In genomic region chr2:41024389-41024788, GRCm38 (mm10) we compare ENCODE assay signal across 29 mouse cellular contexts.
A peak's percentile ranks its signal among the peaks of the same experiment; 100 is the strongest.
DNase-seq lines count a peak whose midpoint lies in the region; ATAC-seq lines count a peak whose summit lies in the region.
"Had no signal": no experiment of that assay in that cellular context is flagged by ENCODE, and none has a peak within 500 bp of the region (broad histone marks: within the 10 kb centered on the region; RNA-seq: fewer than 3 reads in every experiment).

No protein-coding gene starts in this region.

- no peak for DNase-seq in hindbrain, embryonic 14.5 days (ENCODE audit: low spot score)
- peak; percentile 5 for DNase-seq in layer of hippocampus, adult 9-11 months
- DNase-seq in layer of hippocampus, adult 9-10 months (ENCODE audit: low spot score), result no peak
- DNase-seq: adrenal gland, adult 2 months; adrenal gland, postnatal 14 days; cerebellum, adult 11-12 months; cerebellum, adult 8-10 months; cerebellum, postnatal 10 days; cerebellum, postnatal 36 days; embryo, embryonic 11 days; gastrocnemius, postnatal 25 days; heart, adult 18-20 months; heart, postnatal 10 days; heart, postnatal 36 days had no signal

- no peak overlapping the region for H3K4me2 ChIP-seq in hindbrain, embryonic 12.5 days (replicated peaks)
- H3K4me2 ChIP-seq in hindbrain, embryonic 14.5 days (replicated peaks), result no peak overlapping the region
- H3K4me2 ChIP-seq in neural tube, embryonic 13.5 days, result no peak overlapping the region
- H3K4me2 ChIP-seq in neural tube, embryonic 15.5 days, result no peak overlapping the region
- H3K4me2 ChIP-seq: embryonic facial prominence, embryonic 13.5 days; forebrain, embryonic 12.5 days; forebrain, embryonic 15.5 days; heart, embryonic 12.5 days; heart, embryonic 15.5 days; hindbrain, embryonic 15.5 days; intestine, embryonic 15.5 days had no signal

- H3K9ac ChIP-seq in hindbrain, embryonic 12.5 days, result no peak overlapping the region
- H3K9ac ChIP-seq in hindbrain, embryonic 14.5 days, result no peak overlapping the region
- no peak overlapping the region for H3K9ac ChIP-seq in neural tube, embryonic 13.5 days
- H3K9ac ChIP-seq in neural tube, embryonic 15.5 days (replicated peaks), result no peak overlapping the region
- H3K9ac ChIP-seq: embryonic facial prominence, embryonic 13.5 days; forebrain, embryonic 12.5 days; forebrain, embryonic 15.5 days; heart, embryonic 12.5 days; heart, embryonic 15.5 days; hindbrain, embryonic 15.5 days; intestine, embryonic 15.5 days had no signal

- H3K4me1 ChIP-seq in hindbrain, embryonic 12.5 days, result no peaks in the 10 kb centered on the region
- no peaks in the 10 kb centered on the region for H3K4me1 ChIP-seq in hindbrain, embryonic 14.5 days (replicated peaks; ENCODE audit: control insufficient read depth, insufficient read depth, low read length)
- H3K4me1 ChIP-seq in neural tube, embryonic 13.5 days (replicated peaks), result no peaks in the 10 kb centered on the region
- H3K4me1 ChIP-seq in neural tube, embryonic 15.5 days, result peaks cover 4% of the 10 kb centered on the region; the same call in 1 of the 2 replicates
- H3K4me1 ChIP-seq: embryonic facial prominence, embryonic 10.5 days; embryonic facial prominence, embryonic 13.5 days; forebrain, embryonic 12.5 days; heart, embryonic 12.5 days; heart, embryonic 15.5 days; hindbrain, embryonic 15.5 days; intestine, embryonic 15.5 days had no signal

- H3K27ac ChIP-seq in hindbrain, embryonic 12.5 days, result no peak overlapping the region
- no peak overlapping the region for H3K27ac ChIP-seq in hindbrain, embryonic 14.5 days
- H3K27ac ChIP-seq in neural tube, embryonic 13.5 days (replicated peaks), result no peak overlapping the region
- H3K27ac ChIP-seq in neural tube, embryonic 15.5 days (replicated peaks), result no peak overlapping the region
- H3K27ac ChIP-seq: embryonic facial prominence, embryonic 10.5 days; embryonic facial prominence, embryonic 13.5 days; forebrain, embryonic 12.5 days; forebrain, embryonic 15.5 days; heart, embryonic 15.5 days; hindbrain, embryonic 15.5 days; intestine, embryonic 15.5 days had no signal

- no peaks in the 10 kb centered on the region for H3K9me3 ChIP-seq in hindbrain, embryonic 12.5 days (replicated peaks)
- no peaks in the 10 kb centered on the region for H3K9me3 ChIP-seq in hindbrain, embryonic 14.5 days (ENCODE audit: control insufficient read depth, low read length)
- H3K9me3 ChIP-seq in neural tube, embryonic 13.5 days, result no peaks in the 10 kb centered on the region
- H3K9me3 ChIP-seq in neural tube, embryonic 15.5 days (replicated peaks), result no peaks in the 10 kb centered on the region
- H3K9me3 ChIP-seq: embryonic facial prominence, embryonic 10.5 days; embryonic facial prominence, embryonic 13.5 days; forebrain, embryonic 12.5 days; forebrain, embryonic 15.5 days; heart, embryonic 12.5 days; heart, embryonic 15.5 days; hindbrain, embryonic 15.5 days; intestine, embryonic 15.5 days had no signal

- no peaks in the 10 kb centered on the region for H3K27me3 ChIP-seq in hindbrain, embryonic 12.5 days
- H3K27me3 ChIP-seq in hindbrain, embryonic 14.5 days (ENCODE audit: control insufficient read depth, insufficient read depth, low read length), result no peaks in the 10 kb centered on the region
- no peaks in the 10 kb centered on the region for H3K27me3 ChIP-seq in neural tube, embryonic 13.5 days
- H3K27me3 ChIP-seq in neural tube, embryonic 15.5 days (replicated peaks), result no peaks in the 10 kb centered on the region
- H3K27me3 ChIP-seq: CH12.LX; embryonic facial prominence, embryonic 13.5 days; forebrain, embryonic 12.5 days; forebrain, embryonic 15.5 days; heart, embryonic 12.5 days; heart, embryonic 15.5 days; hindbrain, embryonic 15.5 days; intestine, embryonic 15.5 days; Patski had no signal

- no peaks in the 10 kb centered on the region for H3K36me3 ChIP-seq in hindbrain, embryonic 12.5 days
- no peaks in the 10 kb centered on the region for H3K36me3 ChIP-seq in hindbrain, embryonic 14.5 days (replicated peaks; ENCODE audit: control insufficient read depth, insufficient read depth)
- no peaks in the 10 kb centered on the region for H3K36me3 ChIP-seq in neural tube, embryonic 13.5 days
- no peaks in the 10 kb centered on the region for H3K36me3 ChIP-seq in neural tube, embryonic 15.5 days
- H3K36me3 ChIP-seq: embryonic facial prominence, embryonic 10.5 days; embryonic facial prominence, embryonic 13.5 days; forebrain, embryonic 12.5 days; forebrain, embryonic 15.5 days; G1E; heart, embryonic 12.5 days; heart, embryonic 15.5 days; hindbrain, embryonic 15.5 days; intestine, embryonic 15.5 days had no signal

- 72% methylated on average over 2 of the region's 2 CpGs for WGBS in hindbrain, embryonic 12.5 days
- WGBS in hindbrain, embryonic 14.5 days, result 66% methylated on average over 2 of the region's 2 CpGs
- 75% methylated on average over 2 of the region's 2 CpGs for WGBS in neural tube, embryonic 13.5 days
- 72% methylated on average over 2 of the region's 2 CpGs for WGBS in neural tube, embryonic 15.5 days

- no peak overlapping the region for H3K4me3 ChIP-seq in hindbrain, embryonic 12.5 days
- no peak overlapping the region for H3K4me3 ChIP-seq in hindbrain, embryonic 14.5 days (replicated peaks; ENCODE audit: low read length)
- H3K4me3 ChIP-seq in neural tube, embryonic 13.5 days, result no peak overlapping the region
- H3K4me3 ChIP-seq in neural tube, embryonic 15.5 days (replicated peaks), result no peak overlapping the region
- H3K4me3 ChIP-seq: embryonic facial prominence, embryonic 10.5 days; embryonic facial prominence, embryonic 13.5 days; erythroblast, embryonic 14.5 days; forebrain, embryonic 12.5 days; forebrain, embryonic 15.5 days; heart, embryonic 12.5 days; heart, embryonic 15.5 days; hindbrain, embryonic 15.5 days; intestine, embryonic 15.5 days had no signal

- peak; percentile 66; the same call in 1 of the 2 replicates for ATAC-seq in hindbrain, embryonic 12.5 days (ENCODE audit: low FRiP score)
- no peak for ATAC-seq in hindbrain, embryonic 14.5 days (ENCODE audit: low FRiP score)
- peak; percentile 50; the same call in 1 of the 2 replicates for ATAC-seq in neural tube, embryonic 13.5 days (ENCODE audit: low read depth)
- ATAC-seq in neural tube, embryonic 15.5 days (ENCODE audit: low FRiP score), result no peak
- ATAC-seq: forebrain, embryonic 15.5 days; intestine, embryonic 15.5 days; Patski had no signal

Comparison
In these comparisons a context has a peak if more than half of its experiments do, and no peak if none do; other contexts are left out.
1. ATAC-seq: peak in hindbrain, embryonic 12.5 days (single experiment) and neural tube, embryonic 13.5 days (single experiment); none in hindbrain, embryonic 14.5 days (single experiment) and neural tube, embryonic 15.5 days (single experiment).